Mouse (Mus musculus) midbrain, postnatal 0 days (tissue): ENCODE data around the gene Chrm5. TPM values are rescaled to one million over a fixed set of nuclear protein-coding genes. Genes with fewer than 3 reads are reported as not detected.

ENCODE experiments used
- ATAC-seq: fragments of 200-750 bp; cut with Nextera tagmentation; 2 replicates; pipeline ENCODE4 v1.8.0; 2017; ENCODE audit warnings: moderate number of reproducible peaks, mild to moderate bottlenecking, moderate TSS enrichment, moderate library complexity; ENCODE audit not compliant: low FRiP score
- DNase-seq: peaks from one replicate; pipeline ENCODE4 v3.0.0-alpha.2; 2015; ENCODE audit warnings: low spot score
- H3K27ac ChIP-seq: fragments of 300-500 bp; sonication (generic); 2 replicates; pipeline ENCODE4 v1.5.1; 2014; ENCODE audit warnings: low read depth, mild to moderate bottlenecking, low read length, mixed read lengths
- H3K27me3 ChIP-seq: fragments of 300-500 bp; sonication (generic); 2 replicates; pipeline ENCODE4 v1.6.1; 2014; ENCODE audit warnings: low read length, control low read depth, mixed read lengths; ENCODE audit not compliant: insufficient read depth
- H3K36me3 ChIP-seq: fragments of 300-500 bp; sonication (generic); 2 replicates; pipeline ENCODE4 v1.6.1; 2014; ENCODE audit warnings: low read length, control low read depth, mixed read lengths; ENCODE audit not compliant: insufficient read depth
- H3K4me1 ChIP-seq: fragments of 300-500 bp; sonication (generic); 2 replicates; pipeline ENCODE4 v1.6.1; 2014; ENCODE audit warnings: mild to moderate bottlenecking, control low read depth, antibody characterized with exemption, low read length, mixed read lengths; ENCODE audit not compliant: insufficient read depth
- H3K4me2 ChIP-seq: fragments of 300-500 bp; sonication (generic); 2 replicates; pipeline ENCODE4 v1.6.1; 2014; ENCODE audit warnings: low read depth, mild to moderate bottlenecking, low read length, mixed read lengths; ENCODE audit not compliant: poor library complexity, severe bottlenecking
- H3K4me3 ChIP-seq: fragments of 300-500 bp; sonication (generic); 2 replicates; pipeline ENCODE4 v1.5.1; 2014; ENCODE audit warnings: low read depth, mild to moderate bottlenecking, low read length, moderate library complexity
- H3K9ac ChIP-seq: fragments of 300-500 bp; sonication (generic); replicated peaks from 2 replicates; pipeline ENCODE4 v1.6.1; 2014; ENCODE audit warnings: mild to moderate bottlenecking, low read length, moderate library complexity, mixed read lengths; ENCODE audit not compliant: poor library complexity, severe bottlenecking
- H3K9me3 ChIP-seq: fragments of 300-500 bp; sonication (generic); 2 replicates; pipeline ENCODE4 v1.6.1; 2016; ENCODE audit warnings: low read length, control low read depth
- CTCF ChIP-seq: IDR thresholded peaks from 2 replicates; pipeline ENCODE4 v1.5.1; 2016; ENCODE audit warnings: antibody characterized with exemption, mild to moderate bottlenecking
- WGBS: fragments of 180-500 bp; shearing (Covaris S2); extraction: QIAGEN DNeasy Blood & Tissue Kit; methylation state at CpG from one replicate; pipeline ENCODE4 v1.1.7; 2014; 5-methylcytosine and 5-hydroxymethylcytosine counted together
- polyA plus RNA-seq: library from polyadenylated mRNA; unstranded; fragments of >200 nt; fragmentation: Nextera tagmentation; extraction: Ambion mirVana; gene quantifications from 2 replicates; pipeline ENCODE4 v1.2.1, GENCODE M21; 2015
- total RNA-seq: library from RNA; depleted of rRNA; stranded (reverse); fragments of >200 nt; gene quantifications from 2 replicates; pipeline ENCODE4 v1.2.3, GENCODE M21; 2014

Gene Chrm5
- total and polyA plus RNA-seq, 2 experiments from 2014 or later: 3.1 to 7.6 TPM

DNA sequence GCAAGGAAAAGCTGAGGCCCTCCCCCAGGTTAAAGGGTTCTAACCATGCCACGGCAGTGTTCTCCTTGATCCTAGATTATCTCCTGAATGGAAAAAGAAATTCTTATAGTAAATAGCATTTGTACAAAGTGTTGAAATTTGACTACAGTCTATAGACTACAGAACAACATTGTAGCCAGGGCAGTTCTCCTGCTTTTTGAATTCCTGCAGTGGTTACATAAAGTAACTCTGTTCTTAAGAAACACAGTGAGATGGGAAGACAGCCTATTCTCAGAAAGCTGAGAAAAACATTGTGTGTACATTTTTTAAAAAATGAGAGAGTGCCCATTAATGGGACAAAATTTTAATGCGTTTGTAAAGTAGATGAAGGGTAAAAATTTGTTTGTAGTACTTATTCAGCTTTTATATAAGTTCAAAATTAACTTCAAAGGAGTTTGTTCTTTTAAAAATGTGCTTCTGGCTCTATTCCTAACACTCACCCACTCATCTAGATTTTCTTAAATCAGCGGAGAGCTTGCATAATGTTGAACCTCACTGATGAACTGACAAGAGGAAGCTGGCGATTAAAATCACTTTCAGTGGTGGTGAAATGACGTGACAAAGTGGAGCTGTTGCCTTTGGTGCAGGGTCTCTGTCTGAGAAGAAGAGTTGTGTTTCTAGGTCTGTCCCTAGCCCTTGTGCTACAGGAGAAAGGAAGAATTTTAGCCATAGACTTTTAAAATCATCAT, 5.4 kb downstream of the Chrm5 start:
- H3K36me3 ChIP-seq: no peaks in the 10 kb centered on the region
- no peak for ATAC-seq
- H3K4me3 ChIP-seq: no peak overlapping the region
- no peak overlapping the region for H3K9ac ChIP-seq
- TF ChIP-seq CTCF: no peak
- no peaks in the 10 kb centered on the region for H3K27me3 ChIP-seq
- no peaks in the 10 kb centered on the region for H3K9me3 ChIP-seq
- DNase-seq: no peak
- WGBS: 72% methylated on average over 5 of the region's 5 CpGs
- no peak overlapping the region for H3K27ac ChIP-seq
- no peaks in the 10 kb centered on the region for H3K4me1 ChIP-seq
- no peak overlapping the region for H3K4me2 ChIP-seq

DNA sequence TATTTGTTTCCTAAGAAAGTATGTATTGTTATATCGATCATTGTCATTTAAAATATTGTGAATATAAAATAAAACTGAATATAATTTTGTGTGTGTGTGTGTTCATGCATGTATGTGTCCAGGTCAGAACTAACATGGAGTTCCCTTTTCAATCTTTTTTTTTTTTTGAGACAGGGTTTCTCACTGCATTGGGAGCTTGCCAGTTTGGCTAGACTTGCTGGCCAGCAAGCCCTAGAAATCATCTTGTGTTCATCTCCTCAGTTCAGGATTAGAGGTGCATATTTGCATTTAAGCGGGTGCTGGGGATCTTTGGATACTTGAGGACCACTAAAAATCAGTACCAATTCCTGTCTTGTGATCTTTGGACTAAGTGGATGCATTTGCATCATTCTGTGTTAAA, 8.5 kb downstream of the Chrm5 start:
- H3K36me3 ChIP-seq: peaks cover 13% of the 10 kb centered on the region
- no peaks in the 10 kb centered on the region for H3K4me1 ChIP-seq
- no peak for TF ChIP-seq CTCF
- H3K4me3 ChIP-seq: no peak overlapping the region
- no peak overlapping the region for H3K9ac ChIP-seq
- no peaks in the 10 kb centered on the region for H3K9me3 ChIP-seq
- ATAC-seq (no peak), DNase-seq (no peak)
- WGBS: 92% methylated on average over 2 of the region's 2 CpGs
- H3K27me3 ChIP-seq: no peaks in the 10 kb centered on the region
- no peak overlapping the region for H3K4me2 ChIP-seq
- H3K27ac ChIP-seq: no peak overlapping the region

DNA sequence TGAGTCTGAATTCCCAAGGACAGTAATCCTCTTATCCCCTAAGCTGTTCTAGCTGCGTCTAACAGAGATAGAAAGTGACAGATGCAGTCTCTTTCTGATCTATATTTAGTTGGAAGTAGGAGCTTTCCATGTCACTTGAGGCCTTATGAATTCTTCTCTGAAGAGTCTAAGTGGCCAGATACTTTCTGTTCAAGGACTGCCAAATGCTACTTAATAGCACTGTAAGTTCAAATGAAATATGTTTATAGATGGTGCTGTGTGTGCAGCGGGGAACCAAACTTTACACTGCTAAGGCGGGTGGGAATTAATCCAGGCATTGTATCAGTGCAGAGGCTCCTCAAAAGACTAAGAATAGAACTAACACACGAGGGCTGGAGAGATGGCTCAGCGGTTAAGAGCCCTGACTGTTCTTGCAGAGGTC, 9.6 kb downstream of the Chrm5 start:
- Histone ChIP-seq H3K27ac (no peak overlapping the region), H3K4me3 (no peak overlapping the region), H3K36me3 (peaks cover 18% of the 10 kb centered on the region), H3K4me1 (no peaks in the 10 kb centered on the region), H3K27me3 (no peaks in the 10 kb centered on the region), H3K9ac (no peak overlapping the region), H3K4me2 (no peak overlapping the region), H3K9me3 (no peaks in the 10 kb centered on the region)
- TF ChIP-seq CTCF: no peak
- DNase-seq: no peak
- 0 out of 2 replicates have a peak, but pooled peaks have one; percentile 34 for ATAC-seq
- WGBS: 23% methylated on average over 5 of the region's 5 CpGs

DNA sequence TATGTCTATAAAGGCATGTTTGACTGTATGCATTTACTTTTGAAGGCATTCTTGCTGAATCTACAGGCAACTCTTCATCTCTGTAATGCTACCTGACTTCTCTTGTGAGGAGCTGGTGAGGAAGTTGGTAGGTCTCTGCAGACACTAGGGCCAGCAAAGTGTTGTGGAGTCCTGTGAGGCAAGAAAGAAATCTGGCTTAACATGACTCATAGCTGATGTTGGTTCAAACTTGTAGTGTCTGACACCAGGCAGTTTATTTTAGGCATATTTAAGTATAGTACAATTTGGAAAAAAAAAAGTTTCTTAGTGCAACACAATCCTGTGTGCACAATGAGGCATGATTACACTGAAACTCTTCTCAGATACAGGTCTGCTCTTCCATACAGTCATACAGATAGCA, 11.0 kb downstream of the Chrm5 start:
- DNase-seq: no peak
- no peak for ATAC-seq
- H3K36me3 ChIP-seq: peaks cover 21% of the 10 kb centered on the region
- H3K9me3 ChIP-seq: no peaks in the 10 kb centered on the region
- no peak overlapping the region for H3K4me3 ChIP-seq
- H3K27me3 ChIP-seq: no peaks in the 10 kb centered on the region
- no peak overlapping the region for H3K9ac ChIP-seq
- no peaks in the 10 kb centered on the region for H3K4me1 ChIP-seq
- no peak for TF ChIP-seq CTCF
- no peak overlapping the region for H3K4me2 ChIP-seq
- H3K27ac ChIP-seq: no peak overlapping the region

DNA sequence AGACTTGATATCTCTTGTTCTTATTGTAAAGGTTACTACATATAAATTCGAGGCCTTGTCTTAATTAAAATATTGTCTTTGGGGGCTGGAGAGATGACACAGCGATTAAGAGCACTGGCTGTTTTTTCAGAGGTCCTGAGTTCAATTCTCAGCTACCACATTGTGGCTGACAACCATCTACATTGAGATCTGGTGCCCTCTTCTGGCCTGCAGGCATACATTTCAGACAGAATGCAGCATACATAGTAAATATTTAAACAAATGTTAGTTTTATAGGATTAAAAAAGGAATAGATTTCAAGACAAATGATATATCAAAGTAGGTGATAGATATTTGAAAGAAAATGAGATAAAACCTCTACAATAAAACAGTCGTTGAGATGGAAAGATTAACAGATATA, 20.0 kb downstream of the Chrm5 start:
- WGBS: 92% methylated on average over 3 of the region's 3 CpGs
- Histone ChIP-seq H3K27me3 (no peaks in the 10 kb centered on the region), H3K27ac (no peak overlapping the region)

DNA sequence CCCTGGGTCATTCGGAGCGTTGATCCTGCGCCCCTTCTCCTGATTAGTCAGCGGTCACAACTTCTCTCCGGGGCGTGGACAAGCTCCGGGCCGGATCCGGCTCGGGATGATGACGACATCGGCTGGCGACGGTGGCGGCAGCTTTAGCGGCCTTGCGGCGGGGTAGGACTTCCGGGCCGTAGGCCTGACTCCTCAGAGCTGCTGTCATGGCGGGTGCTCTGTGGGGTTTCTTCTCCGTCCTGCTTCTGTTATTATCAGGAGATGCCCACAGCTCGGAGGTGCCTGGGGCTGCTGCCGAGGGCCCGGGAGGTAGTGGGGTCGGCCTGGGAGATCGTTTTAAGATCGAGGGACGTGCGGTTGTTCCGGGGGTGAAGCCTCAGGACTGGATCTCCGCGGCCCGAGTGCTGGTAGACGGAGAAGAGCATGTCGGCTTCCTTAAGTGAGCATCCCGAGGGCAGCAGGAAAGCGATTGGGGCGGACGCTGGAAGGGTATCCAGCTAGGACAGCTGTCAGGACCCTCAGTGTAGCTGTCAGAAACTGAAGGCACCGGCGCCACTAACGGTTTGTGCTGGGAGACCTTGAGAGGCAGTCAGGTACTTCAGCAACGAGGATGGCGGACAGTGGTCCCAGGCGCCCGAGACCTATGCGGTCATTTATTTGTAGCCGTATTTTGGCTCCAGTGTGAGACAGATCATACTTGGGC, 25.6 kb downstream of the Chrm5 start, which contains the start of gene Emc7:
Emc7 (plus strand) TSS at position 136 of the 703 bp plus-strand sequence.
- ATAC-seq: peak; percentile 97
- no peaks in the 10 kb centered on the region for H3K4me1 ChIP-seq

More for the DNA sequence above, 20.0 kb downstream of the Chrm5 start:
- Histone ChIP-seq H3K36me3 (peaks cover 12% of the 10 kb centered on the region; the same call in 1 of the 2 replicates), H3K9ac (no peak overlapping the region), H3K4me2 (no peak overlapping the region), H3K4me3 (no peak overlapping the region), H3K4me1 (no peaks in the 10 kb centered on the region), H3K9me3 (no peaks in the 10 kb centered on the region)
- ATAC-seq (no peak), DNase-seq (no peak)
- peak; percentile 36; the same call in 1 of the 2 replicates for TF ChIP-seq CTCF

More for the DNA sequence above, 25.6 kb downstream of the Chrm5 start, which contains the start of gene Emc7:
- peak within 1 kb of the TSS; percentile 89 for H3K27ac ChIP-seq
- 1% methylated on average over 49 of the region's 49 CpGs for WGBS
- peak within 1 kb of the TSS; percentile 94 for H3K4me3 ChIP-seq
- H3K36me3 ChIP-seq: no peaks in the 10 kb centered on the region
- TF ChIP-seq CTCF: no peak
- H3K9me3 ChIP-seq: no peaks in the 10 kb centered on the region
- peak; percentile 98 for DNase-seq
- peak within 1 kb of the TSS; percentile 97 for H3K9ac ChIP-seq
- no peaks in the 10 kb centered on the region for H3K27me3 ChIP-seq
- H3K4me2 ChIP-seq: peak within 1 kb of the TSS; percentile 78
